Mouse (Mus musculus): ENCODE measurements at regions not wholly inside any gene's neighbourhood (a gene's known extent, or its start where the extent isn't known, plus 50 kb on each side); places are given as distances from the start of the nearest gene placed in this dataset.

DNA sequence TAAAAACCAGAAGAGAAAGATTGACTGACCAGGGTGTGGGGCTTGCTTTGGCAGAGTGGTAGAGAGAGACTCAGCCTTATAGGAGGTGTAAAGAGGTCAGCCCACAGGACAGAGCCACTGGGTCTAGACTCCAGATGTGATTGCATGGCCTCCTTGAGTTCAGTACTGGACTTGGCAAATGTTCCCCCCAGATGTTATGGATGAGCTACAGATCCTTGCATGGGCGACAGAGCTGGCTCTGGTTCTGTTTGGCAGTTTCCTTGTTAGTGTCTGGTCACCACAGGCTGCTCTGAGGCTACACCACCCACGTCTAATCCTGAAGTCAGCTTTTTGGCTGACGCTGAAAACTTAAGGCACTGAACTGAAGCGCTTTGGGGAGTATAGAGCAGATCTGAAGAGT is 463.2 kb upstream of the Id4 start:
- no peaks in the 10 kb centered on the region for H3K4me1 ChIP-seq (ENCODE audit: control insufficient read depth in 1 of 2, insufficient read depth in 2 of 2)
- no peaks in the 10 kb centered on the region for H3K36me3 ChIP-seq (replicated peaks in 1 of 2; ENCODE audit: control insufficient read depth in 1 of 2, insufficient read depth in 1 of 2, low read length in 1 of 2)
- no peak overlapping the region for H3K9ac ChIP-seq (ENCODE audit: insufficient read depth, low read depth)
- no peaks in the 10 kb centered on the region for H3K27me3 ChIP-seq (replicated peaks)
- in situ Hi-C loops (cut with MboI; ENCODE audit: low pct_ligation_motif_present, low pct_unique_long_range_greater_than_20kb, low sequenced_read_pairs) (no loop called here), dilution Hi-C loops (cut with MboI; ENCODE audit: extremely low pct_ligation_motif_present, extremely low pct_unique_long_range_greater_than_20kb, low sequenced_read_pairs) (no loop called here)
- no peak overlapping the region for H3K4me2 ChIP-seq (ENCODE audit: insufficient read depth, low read depth, poor library complexity, severe bottlenecking)
- no peak overlapping the region for H3K4me3 ChIP-seq (replicated peaks in 1 of 3; ENCODE audit: low read depth in 2 of 3, low read length in 2 of 3, poor library complexity in 1 of 3)
- H3K9me3 ChIP-seq (replicated peaks; ENCODE audit: low read length), result peaks cover 57% of the 10 kb centered on the region
- no peaks in the 10 kb centered on the region for H3K79me2 ChIP-seq (replicated peaks; ENCODE audit: control insufficient read depth, extremely low read depth, insufficient read depth, poor library complexity, severe bottlenecking)
- DNase-seq (ENCODE audit: extremely low read depth), result no peak
- no peak overlapping the region for H3K27ac ChIP-seq (ENCODE audit: insufficient read depth, low read depth)
- TF ChIP-seq MAFK (IDR thresholded peaks at IDR 0.05; ENCODE audit: insufficient replicate concordance, low read length) (no peak), JUND (conservative IDR thresholded peaks at IDR 0.05; ENCODE audit: low read depth, low read length) (no peak), POLR2A (IDR thresholded peaks at IDR 0.05; ENCODE audit: low read depth, low read length) (no peak), RAD21 (IDR thresholded peaks at IDR 0.05; ENCODE audit: low read depth, low read length) (no peak), ZMIZ1 (IDR thresholded peaks at IDR 0.05; ENCODE audit: low read depth, low read length) (no peak), SIN3A (IDR thresholded peaks at IDR 0.05; ENCODE audit: low read length) (no peak), MYC (IDR thresholded peaks at IDR 0.05; ENCODE audit: low read depth, low read length) (no peak), MAX (IDR thresholded peaks at IDR 0.05; ENCODE audit: low read length) (no peak), POLR2AphosphoS2 (IDR thresholded peaks at IDR 0.05; ENCODE audit: low read depth, low read length) (no peak), ZKSCAN1 (IDR thresholded peaks at IDR 0.05; ENCODE audit: borderline replicate concordance, low read depth, low read length) (no peak), ZNF384 (IDR thresholded peaks at IDR 0.05; ENCODE audit: low read depth, low read length) (no peak), KAT2A (IDR thresholded peaks at IDR 0.05; ENCODE audit: insufficient replicate concordance, low read length) (no peak), PAX5 (IDR thresholded peaks at IDR 0.05; ENCODE audit: low read length) (no peak), IRF4 (IDR thresholded peaks at IDR 0.05; ENCODE audit: low read depth, low read length) (no peak), TBP (conservative IDR thresholded peaks at IDR 0.05; ENCODE audit: low read depth, low read length) (no peak)

DNA sequence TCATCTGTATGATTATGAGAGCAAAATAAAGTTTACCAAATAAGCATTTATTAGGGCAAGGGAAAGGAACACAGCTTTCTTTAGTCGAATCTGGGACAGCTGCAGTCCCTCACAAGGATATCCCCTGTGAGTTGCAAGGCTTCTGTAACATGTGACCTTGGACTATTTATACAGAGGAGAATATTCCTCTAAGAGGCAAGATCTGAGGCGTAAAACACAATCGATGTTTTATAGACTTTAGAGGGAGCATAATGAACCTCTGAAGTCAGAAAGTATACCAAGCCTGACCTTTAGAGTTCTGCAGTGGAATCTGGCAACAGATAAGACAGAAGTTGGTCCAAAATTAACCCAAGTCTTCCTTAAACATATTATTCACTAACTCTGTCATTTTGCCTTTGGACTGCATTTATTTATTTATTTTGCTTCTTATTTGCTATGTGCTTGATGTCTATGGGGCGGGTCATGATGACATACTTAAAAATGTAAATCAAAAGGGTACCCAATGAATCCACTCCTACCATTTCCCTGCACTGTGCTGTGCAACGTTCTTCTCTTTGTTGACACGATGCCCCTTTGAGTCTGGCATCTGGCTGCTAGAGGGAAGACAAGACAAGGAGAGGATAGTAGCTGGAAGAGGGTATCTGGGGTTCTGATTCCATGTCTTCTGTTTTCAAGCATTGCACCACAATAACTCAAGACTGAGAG is 449.2 kb upstream of the Id4 start:
- Histone ChIP-seq H3K36me3 (replicated peaks in 1 of 2; ENCODE audit: control insufficient read depth in 1 of 2, insufficient read depth in 1 of 2, low read length in 1 of 2) (no peaks in the 10 kb centered on the region), H3K27ac (ENCODE audit: insufficient read depth, low read depth) (no peak overlapping the region), H3K9ac (ENCODE audit: insufficient read depth, low read depth) (no peak overlapping the region), H3K9me3 (replicated peaks; ENCODE audit: low read length) (peaks cover 54% of the 10 kb centered on the region), H3K79me2 (replicated peaks; ENCODE audit: control insufficient read depth, extremely low read depth, insufficient read depth, poor library complexity, severe bottlenecking) (no peaks in the 10 kb centered on the region), H3K4me2 (ENCODE audit: insufficient read depth, low read depth, poor library complexity, severe bottlenecking) (no peak overlapping the region), H3K4me1 (ENCODE audit: control insufficient read depth in 1 of 2, insufficient read depth in 2 of 2) (no peaks in the 10 kb centered on the region), H3K4me3 (replicated peaks in 1 of 3; ENCODE audit: low read depth in 2 of 3, low read length in 2 of 3, poor library complexity in 1 of 3) (no peak overlapping the region), H3K27me3 (replicated peaks) (no peaks in the 10 kb centered on the region)
- dilution Hi-C loops (cut with MboI; ENCODE audit: extremely low pct_ligation_motif_present, extremely low pct_unique_long_range_greater_than_20kb, low sequenced_read_pairs), result no loop called here
- DNase-seq (ENCODE audit: extremely low read depth), result no peak
- in situ Hi-C loops (cut with MboI; ENCODE audit: low pct_ligation_motif_present, low pct_unique_long_range_greater_than_20kb, low sequenced_read_pairs), result no loop called here
- TF ChIP-seq UBTF (IDR thresholded peaks at IDR 0.05; ENCODE audit: low read depth, low read length) (no peak), USF2 (conservative IDR thresholded peaks at IDR 0.05; ENCODE audit: low read depth, low read length) (no peak), HCFC1 (IDR thresholded peaks at IDR 0.05; ENCODE audit: low read depth, low read length) (no peak), MAX (IDR thresholded peaks at IDR 0.05; ENCODE audit: low read length) (no peak), POLR2A (IDR thresholded peaks at IDR 0.05; ENCODE audit: low read depth, low read length) (no peak), PAX5 (IDR thresholded peaks at IDR 0.05; ENCODE audit: low read length) (no peak), ZKSCAN1 (IDR thresholded peaks at IDR 0.05; ENCODE audit: borderline replicate concordance, low read depth, low read length) (no peak), CTCF (conservative IDR thresholded peaks at IDR 0.05 in 1 of 2, IDR thresholded peaks at IDR 0.05 in 1 of 2; ENCODE audit: low read depth in 2 of 2, low read length in 2 of 2) (no peak), E2F4 (IDR thresholded peaks at IDR 0.05; ENCODE audit: insufficient replicate concordance, low read depth, low read length) (no peak), RCOR1 (conservative IDR thresholded peaks at IDR 0.05; ENCODE audit: low read depth, low read length) (no peak), NRF1 (IDR thresholded peaks at IDR 0.05; ENCODE audit: low read depth, low read length) (no peak), POLR2AphosphoS2 (IDR thresholded peaks at IDR 0.05; ENCODE audit: low read depth, low read length) (no peak), MAFK (IDR thresholded peaks at IDR 0.05; ENCODE audit: insufficient replicate concordance, low read length) (no peak), ZNF384 (IDR thresholded peaks at IDR 0.05; ENCODE audit: low read depth, low read length) (no peak), CHD1 (IDR thresholded peaks at IDR 0.05; ENCODE audit: low read depth, low read length) (no peak), MXI1 (IDR thresholded peaks at IDR 0.05; ENCODE audit: low read depth, low read length) (no peak), KAT2A (IDR thresholded peaks at IDR 0.05; ENCODE audit: insufficient replicate concordance, low read length) (no peak), BHLHE40 (IDR thresholded peaks at IDR 0.05; ENCODE audit: low read depth, low read length) (no peak), ZC3H11A (IDR thresholded peaks at IDR 0.05; ENCODE audit: low read depth, low read length) (no peak)
